Mouse (Mus musculus): ENCODE results near the gene AY074887.
A peak's percentile ranks its signal among the peaks of the same experiment; 100 is the strongest.
"Not testable (repeated sequence)": the region's sequence is repeated elsewhere in the genome, so short reads cannot be mapped to it uniquely, and the experiment has no call there.

The AY074887 gene

DNA sequence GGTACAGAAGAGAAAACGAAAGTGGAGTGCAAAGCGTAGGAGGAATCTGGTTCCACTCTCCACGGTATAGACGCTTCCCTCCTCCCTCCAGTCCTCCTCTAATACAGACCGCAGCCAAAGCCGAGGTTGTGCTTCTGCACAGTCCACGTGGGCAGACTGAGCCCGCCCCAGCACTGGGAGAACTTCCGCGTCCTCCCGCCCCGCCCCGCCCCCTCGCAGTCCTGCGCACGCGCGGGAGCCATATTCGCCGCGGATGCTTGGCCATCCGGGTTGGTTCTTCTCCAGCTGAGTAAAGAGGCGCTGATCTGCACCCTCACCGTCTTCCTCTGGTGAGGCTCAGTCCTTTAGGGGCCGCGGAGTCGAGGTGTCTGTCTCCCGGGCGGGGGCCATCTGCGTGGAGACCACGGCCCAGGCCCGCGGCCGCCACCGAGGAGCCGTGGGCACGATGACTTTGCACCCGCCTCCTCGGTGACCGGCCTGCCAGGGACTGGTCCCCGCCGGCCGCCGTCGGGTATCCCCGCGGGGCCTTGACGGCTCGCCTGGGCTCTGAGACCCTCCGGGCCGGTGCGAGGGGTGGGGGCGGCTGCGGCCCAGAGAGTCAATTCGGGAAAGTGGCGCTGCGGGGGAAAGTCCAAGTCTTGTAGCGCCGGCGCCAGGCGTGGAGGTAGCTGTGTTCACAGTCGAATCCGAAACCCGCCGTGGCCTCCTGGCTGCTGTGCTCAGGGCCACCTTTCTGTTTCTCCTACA is at the start of gene AY074887, which contains the start of gene Psma4:
TSS of gene AY074887 (minus strand) at position 424 of the 747 bp plus-strand sequence.
TSS of gene Psma4 (plus strand) at position 216 of the 747 bp plus-strand sequence.
- DNase-seq (ENCODE audit: low spot score) = peak; percentile 92

- DNase-seq (ENCODE audit: low spot score) = no peak
Observed at GRCm38 (mm10) chr9:54995645-54996044, 44.8 kb upstream of the AY074887 start.

- no peak for DNase-seq (ENCODE audit: low spot score)
Observed at GRCm38 (mm10) chr9:54994381-54994780, 43.6 kb upstream of the AY074887 start.

DNA sequence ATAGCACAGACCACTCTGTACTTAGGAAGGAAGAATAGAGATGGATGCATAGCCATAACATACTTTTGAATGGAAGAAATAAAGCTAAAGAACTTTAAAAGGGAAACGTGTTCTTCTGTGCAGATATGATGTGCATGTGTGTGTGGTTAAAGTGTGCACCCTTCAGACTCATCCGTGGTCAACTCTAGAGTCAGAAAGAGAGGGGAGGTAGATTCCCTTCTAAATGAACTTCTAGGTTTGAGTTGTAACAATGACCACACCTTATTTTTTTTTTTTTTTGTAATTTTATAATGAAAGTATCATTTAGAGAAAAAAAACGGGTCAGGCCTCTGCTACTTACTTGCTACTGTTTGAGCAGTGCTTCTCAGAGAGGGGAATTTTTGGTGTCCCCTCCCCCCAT is 39.6 kb upstream of the AY074887 start:
- no peak for DNase-seq (ENCODE audit: low spot score)

DNA sequence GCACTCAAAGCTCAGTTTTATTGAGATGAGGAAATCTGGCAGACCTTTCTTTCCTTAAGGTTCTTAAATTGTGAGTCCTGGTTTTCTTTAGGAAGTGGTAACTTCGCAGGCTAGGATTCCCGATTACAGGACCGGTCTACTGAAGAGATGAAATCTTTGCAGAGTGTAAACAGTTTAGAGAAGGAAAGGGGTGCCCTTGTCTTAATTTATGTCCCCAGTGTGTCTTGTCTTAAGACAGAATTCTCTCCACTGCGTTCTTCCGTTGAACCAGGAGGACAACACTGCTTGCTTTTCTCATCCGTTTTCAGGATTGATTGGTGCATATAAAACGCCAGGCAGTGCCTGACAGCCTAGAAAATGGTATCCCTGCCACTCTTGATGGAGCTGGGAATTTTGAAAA is 31.6 kb upstream of the AY074887 start:
- no peak for DNase-seq (ENCODE audit: low spot score)

DNA sequence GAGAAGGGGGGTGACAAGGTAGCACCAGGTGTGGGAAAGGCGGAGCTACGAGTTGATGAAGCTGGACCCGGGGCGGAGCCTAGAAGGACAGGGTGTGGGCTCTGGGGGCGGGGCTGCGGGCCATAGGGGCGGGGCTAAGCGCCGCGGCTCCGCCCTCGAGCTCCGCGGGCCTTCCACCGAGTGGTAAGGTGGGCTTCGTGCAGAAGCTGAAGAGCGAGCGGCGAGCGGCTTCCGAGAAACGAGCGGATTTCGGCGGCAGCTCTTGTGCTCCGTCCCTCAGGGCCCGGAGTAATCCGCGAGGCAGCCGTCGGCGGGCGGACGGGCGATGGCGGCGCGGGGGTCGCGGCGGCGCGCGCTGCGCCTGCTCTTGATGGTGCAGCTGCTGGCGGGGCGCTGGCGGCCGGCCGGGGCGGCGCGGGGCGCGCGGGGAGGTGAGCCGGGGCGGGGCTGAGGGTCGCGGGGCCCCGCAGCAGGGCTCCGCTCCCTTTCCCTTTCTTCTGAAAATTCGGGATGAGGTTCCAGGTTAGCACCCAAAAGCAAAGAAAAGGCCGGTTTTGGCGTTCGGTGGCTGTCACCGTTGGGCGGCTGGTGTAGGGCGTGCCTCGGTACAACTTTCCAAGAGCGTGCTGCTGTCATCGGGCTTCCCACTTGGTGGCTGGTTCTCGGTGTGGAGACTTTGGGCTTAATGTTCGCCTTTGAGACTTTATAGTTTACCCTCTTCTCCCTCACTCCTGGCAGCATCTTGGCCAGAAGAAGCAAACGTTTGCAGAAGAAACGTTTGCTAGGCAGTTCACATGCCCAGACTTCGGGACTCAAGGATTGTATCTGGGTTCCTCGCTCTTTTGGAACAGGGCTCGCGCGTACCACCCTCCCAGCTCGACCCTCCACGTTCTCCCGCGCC is 30.7 kb upstream of the AY074887 start:
- peak; percentile 3 for DNase-seq (ENCODE audit: low spot score)

- no peak for DNase-seq (ENCODE audit: low spot score)
Observed at GRCm38 (mm10) chr9:54980674-54981073, 29.9 kb upstream of the AY074887 start, which contains the start of gene Chrna5. Gene Chrna5, plus strand, starts transcription at chr9:54980880.

- no peak for DNase-seq (ENCODE audit: low spot score)
Observed at GRCm38 (mm10) chr9:54969972-54970637, 19.3 kb upstream of the AY074887 start.

DNA sequence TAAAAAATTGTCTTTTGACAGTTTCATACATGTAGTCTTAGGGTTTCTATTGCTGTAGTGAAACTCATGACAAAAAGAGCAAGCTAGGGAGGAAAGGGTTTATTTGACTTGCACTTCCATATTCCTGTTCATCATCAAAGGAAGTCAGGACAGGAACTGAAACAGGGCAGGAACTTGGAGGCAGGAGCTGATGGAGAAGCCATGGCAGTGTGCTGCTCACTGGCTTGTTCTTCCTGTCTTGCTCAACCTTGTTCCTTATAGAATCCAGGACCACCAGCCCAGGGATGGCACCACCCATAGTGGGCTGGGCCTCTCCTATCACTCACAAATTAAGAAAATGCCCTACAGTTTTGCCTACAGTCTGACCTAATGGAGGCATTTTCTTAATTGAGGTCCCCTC is 12.9 kb upstream of the AY074887 start:
- DNase-seq (ENCODE audit: low spot score) = no peak

- no peak for DNase-seq (ENCODE audit: low spot score)
Observed at GRCm38 (mm10) chr9:54961059-54961458, 10.3 kb upstream of the AY074887 start.

GRCm38 (mm10) chr9:54950162-54950561 is 636 bp downstream of the AY074887 start:
- DNase-seq (ENCODE audit: low spot score) = not testable (repeated sequence)

DNA sequence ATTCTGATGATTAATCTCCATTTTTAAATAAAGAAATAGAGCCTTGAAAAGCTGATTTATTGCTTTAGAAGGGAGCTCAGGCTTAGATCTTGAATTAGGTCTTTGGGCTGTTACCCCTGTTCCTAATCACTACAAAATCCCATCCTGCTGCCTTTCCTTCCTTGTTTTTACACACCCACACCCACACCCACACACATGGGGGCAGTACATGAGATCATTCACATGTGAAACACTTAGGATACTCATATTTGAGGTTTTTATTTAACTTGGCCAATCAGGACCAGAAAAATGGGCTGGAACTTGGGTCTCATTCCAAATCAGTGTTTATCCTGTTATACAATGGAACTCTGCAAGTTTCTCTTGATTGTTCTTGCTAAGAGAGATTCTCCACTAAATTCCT is 1.3 kb downstream of the AY074887 start:
- DNase-seq (ENCODE audit: low spot score) = no peak

DNA sequence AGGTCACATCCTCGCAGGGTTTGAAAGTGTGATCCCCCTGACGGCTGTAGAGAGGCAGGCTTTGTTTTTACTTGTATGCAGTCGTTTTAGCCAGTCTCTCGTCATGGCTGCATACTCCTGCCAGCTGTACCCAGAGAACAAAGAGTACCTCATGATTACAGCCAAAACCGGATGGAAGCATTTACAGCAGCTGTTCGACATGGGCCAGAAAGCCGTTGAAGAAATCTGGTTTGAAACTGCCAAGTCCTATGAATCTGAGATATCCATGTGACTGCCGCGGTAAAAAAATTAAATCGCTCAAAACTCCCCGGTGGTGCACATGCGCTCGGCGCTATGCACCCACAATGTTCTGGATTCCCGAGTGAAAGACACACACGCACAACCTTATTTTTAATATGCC is 4.5 kb downstream of the AY074887 start:
- DNase-seq (ENCODE audit: low spot score) = no peak

DNA sequence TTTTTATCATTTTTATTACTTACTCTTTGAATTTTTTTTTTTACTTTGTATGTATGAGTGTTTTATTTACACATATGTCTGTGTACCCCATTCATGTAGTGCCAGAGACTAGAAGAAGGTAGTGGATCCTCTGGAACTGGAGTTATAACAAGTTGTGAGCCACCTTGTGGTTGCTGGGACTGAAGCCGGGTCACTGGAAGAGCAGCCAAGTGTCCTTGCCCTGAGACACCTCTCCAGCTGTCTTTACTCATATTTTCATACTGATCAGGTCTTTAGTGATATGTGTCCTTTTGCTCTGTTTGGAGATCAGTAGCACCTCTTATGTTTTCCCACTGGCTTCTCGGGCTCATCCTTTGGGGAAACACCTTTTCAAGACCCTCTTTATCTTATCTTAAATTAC is 6.3 kb downstream of the AY074887 start:
- no peak for DNase-seq (ENCODE audit: low spot score)

GRCm38 (mm10) chr9:54942071-54942470 is 8.7 kb downstream of the AY074887 start:
- no peak for DNase-seq (ENCODE audit: low spot score)

- no peak for DNase-seq (ENCODE audit: low spot score)
Observed at GRCm38 (mm10) chr9:54932379-54932778, 18.4 kb downstream of the AY074887 start.

GRCm38 (mm10) chr9:54931765-54932164 is 19.0 kb downstream of the AY074887 start:
- DNase-seq (ENCODE audit: low spot score) = no peak

DNA sequence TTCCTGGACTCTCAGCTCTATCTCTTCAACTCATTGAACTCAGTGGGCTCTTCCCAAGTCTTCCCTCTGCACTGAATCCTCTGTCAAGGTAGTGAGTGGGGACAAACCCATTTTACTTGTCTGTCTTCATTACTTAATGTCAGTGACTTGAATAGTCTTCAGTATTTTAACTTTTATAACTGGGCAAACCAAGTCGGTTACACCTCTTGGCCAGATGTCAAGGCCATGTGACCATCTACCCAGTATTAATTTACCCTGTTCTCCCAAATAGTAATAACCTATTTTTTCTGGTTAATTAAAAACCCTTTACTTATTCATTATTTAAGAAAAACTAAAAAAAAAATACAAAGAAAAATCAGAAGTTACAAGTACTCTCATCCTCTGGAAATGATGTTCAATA is 20.1 kb downstream of the AY074887 start:
- no peak for DNase-seq (ENCODE audit: low spot score)

DNA sequence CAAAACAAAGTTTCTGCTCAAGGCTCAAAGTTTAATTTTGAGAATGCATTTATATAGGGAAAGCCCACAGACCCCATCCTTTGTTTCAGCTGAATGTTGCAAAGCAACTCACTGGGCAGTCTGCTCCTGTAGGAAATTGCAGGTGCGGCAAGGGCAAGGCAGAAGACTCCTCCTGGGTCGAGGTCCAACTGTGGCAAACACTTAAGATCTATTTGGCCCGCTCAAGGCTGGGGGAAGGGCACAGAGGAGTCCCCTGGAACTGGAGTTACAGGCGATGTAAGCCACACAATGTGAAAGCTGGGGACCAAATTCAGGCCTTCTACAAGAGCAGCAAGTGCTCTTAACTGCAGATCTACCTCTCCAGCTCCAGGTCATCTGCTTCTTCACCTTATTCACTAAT is 30.9 kb downstream of the AY074887 start:
- DNase-seq (ENCODE audit: low spot score) = no peak

DNA sequence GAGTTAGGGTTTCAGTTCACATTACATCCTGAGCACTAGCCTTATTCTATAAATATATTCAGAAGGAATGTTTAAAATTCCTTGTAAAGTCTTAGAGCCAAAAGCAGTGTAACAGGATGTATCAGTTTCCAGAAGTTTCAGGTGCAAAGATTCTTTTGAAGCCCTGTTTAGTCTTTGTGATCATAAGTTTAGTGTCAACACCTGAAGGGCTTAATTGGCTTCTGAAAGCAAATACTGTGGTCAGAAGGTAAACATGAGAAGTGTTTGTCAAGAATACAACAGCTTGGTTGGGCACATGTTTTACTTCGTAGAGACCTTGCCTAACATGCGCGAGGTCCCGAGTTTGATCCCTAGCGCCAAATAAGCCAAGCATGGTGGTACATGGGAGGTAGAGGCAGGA is 32.0 kb downstream of the AY074887 start:
- peak; percentile 53 for DNase-seq (ENCODE audit: low spot score)

DNA sequence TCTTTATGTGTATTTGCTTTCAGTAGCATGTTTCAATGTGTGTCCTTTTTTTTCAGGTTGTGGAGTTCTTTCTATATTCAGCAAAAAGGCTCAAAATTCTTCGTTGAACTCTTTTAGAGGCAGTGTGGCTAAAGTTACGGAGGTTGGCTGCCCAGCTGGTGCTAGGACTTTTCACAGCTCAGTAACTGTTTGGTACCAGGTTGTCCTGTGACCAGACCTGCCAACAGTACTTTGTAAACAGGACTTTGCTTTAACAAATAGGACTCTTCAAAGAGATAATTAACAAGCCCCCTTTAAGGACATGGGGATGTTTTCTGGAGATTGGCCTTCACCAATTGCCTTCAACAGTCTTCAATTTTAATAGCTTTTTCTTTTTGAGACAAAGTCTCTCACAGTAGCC is 32.6 kb downstream of the AY074887 start:
- DNase-seq (ENCODE audit: low spot score) = no peak

DNA sequence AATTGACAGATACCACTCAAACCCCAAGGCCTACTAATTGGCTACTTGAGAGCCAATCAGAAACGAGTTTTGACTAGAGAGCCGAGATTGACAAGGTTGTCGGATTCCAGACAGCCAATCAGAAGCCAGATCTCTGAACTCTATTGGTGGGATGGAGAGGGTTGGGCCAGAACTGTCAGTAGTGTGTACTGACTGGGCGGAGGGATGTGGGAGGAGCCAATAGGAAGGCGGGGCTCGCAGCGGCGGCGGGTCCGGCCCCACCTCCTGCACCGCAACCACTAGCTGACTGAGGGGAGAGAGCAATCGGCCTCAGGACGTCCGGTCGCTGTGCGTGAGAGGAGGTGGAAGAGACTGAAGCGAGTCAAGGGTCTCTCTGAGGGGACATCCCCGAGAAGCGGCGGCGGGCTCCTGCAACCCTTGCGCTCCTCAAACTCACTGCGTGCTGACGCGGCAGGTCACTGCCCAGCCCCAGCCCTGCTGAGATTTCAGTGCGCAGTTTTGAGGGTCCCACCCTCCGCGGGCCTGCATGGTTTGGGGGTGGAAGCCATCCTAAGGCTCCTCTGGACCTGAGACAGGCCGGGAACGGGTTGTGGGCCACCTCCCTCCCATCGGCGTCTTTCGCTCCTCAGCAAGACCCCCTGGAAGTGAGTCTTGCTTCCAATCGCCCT is 33.7 kb downstream of the AY074887 start, which contains the start of gene Hykk:
TSS of gene Hykk (plus strand) at position 274 of the 668 bp plus-strand sequence.
- peak; percentile 94 for DNase-seq (ENCODE audit: low spot score)

Data from lung, postnatal 25 days (tissue).